Mouse (Mus musculus): ENCODE results near the gene Rhbg.
"Not testable (repeated sequence)": the region's sequence is repeated elsewhere in the genome, so short reads cannot be mapped to it uniquely, and the experiment has no call there.

- TF ChIP-seq SMC3 (IDR thresholded peaks at IDR 0.05; ENCODE audit: low read depth, low read length); ELF1 (IDR thresholded peaks at IDR 0.05; ENCODE audit: low read depth, low read length); UBTF (IDR thresholded peaks at IDR 0.05; ENCODE audit: borderline replicate concordance, insufficient read depth, low read depth, low read length): not testable (repeated sequence)
Observed at GRCm38 (mm10) chr3:88285565-88285895, 31.0 kb upstream of the Rhbg start.

All from MEL (cell line).